Mouse (Mus musculus) thymus, adult 2 months (tissue): ENCODE results near the gene Stk24. TPM values are rescaled to one million over a fixed set of nuclear protein-coding genes. Genes with fewer than 3 reads are reported as not detected.

Source experiments
- DNase-seq: peaks from one replicate; pipeline ENCODE4 v3.0.0; 2021
- H3K27ac ChIP-seq: fragments of 200-500 bp; 2 replicates; pipeline ENCODE4 v1.5.1; 2012; ENCODE audit warnings: low read length, control low read depth; ENCODE audit not compliant: control insufficient read depth, insufficient read depth
- H3K27me3 ChIP-seq: fragments of 200-500 bp; 2 replicates; pipeline ENCODE4 v1.6.1; 2012; ENCODE audit warnings: mild to moderate bottlenecking, low read length, moderate library complexity, mixed read lengths; ENCODE audit not compliant: control insufficient read depth, insufficient read depth
- H3K36me3 ChIP-seq: fragments of 200-500 bp; 2 replicates; pipeline ENCODE4 v1.6.1; 2012; ENCODE audit warnings: mild to moderate bottlenecking, low read length, moderate library complexity; ENCODE audit not compliant: control insufficient read depth, insufficient read depth
- H3K4me1 ChIP-seq: fragments of 200-500 bp; replicated peaks from 2 replicates; pipeline ENCODE4 v1.6.1; 2012; ENCODE audit warnings: low read length; ENCODE audit not compliant: control insufficient read depth, insufficient read depth
- H3K4me3 ChIP-seq: fragments of 200-500 bp; 2 replicates; pipeline ENCODE4 v1.5.1; 2012; ENCODE audit warnings: mild to moderate bottlenecking, low read length, control low read depth, moderate library complexity; ENCODE audit not compliant: control insufficient read depth, insufficient read depth
- CTCF ChIP-seq: fragments of 200-500 bp; IDR thresholded peaks from 2 replicates; pipeline ENCODE4 v1.5.1; 2012; ENCODE audit warnings: mild to moderate bottlenecking, control low read depth, low read length, moderate library complexity, borderline replicate concordance; ENCODE audit not compliant: control insufficient read depth, poor library complexity, insufficient read depth; ENCODE audit errors: extremely low read depth
- POLR2A ChIP-seq: fragments of 200-500 bp; IDR thresholded peaks from 2 replicates; pipeline ENCODE4 v1.6.1; 2012; ENCODE audit warnings: mild to moderate bottlenecking, low read length, control low read depth, moderate library complexity; ENCODE audit not compliant: control insufficient read depth, poor library complexity, insufficient read depth; ENCODE audit errors: extremely low read depth
- WGBS: fragments of 180-500 bp; shearing (Covaris S2); methylation state at CpG from one replicate; pipeline ENCODE4 v1.1.7; 2018; 5-methylcytosine and 5-hydroxymethylcytosine counted together
- polyA plus RNA-seq: library from polyadenylated mRNA; depleted of rRNA; stranded (reverse); fragments of >200 nt; gene quantifications from 2 replicates; pipeline ENCODE4 v1.2.3, GENCODE M21; 2012

The Stk24 gene
- polyA plus RNA-seq, 1 experiment: 57.1 TPM

GRCm38 (mm10) chr14:121261229-121261879, 118.5 kb downstream of the Stk24 start:
- no peak overlapping the region for H3K4me3 ChIP-seq
- no peaks in the 10 kb centered on the region for H3K27me3 ChIP-seq
- H3K36me3 ChIP-seq: no peaks in the 10 kb centered on the region
- WGBS: 10% methylated on average over 5 of the region's 5 CpGs
- TF ChIP-seq POLR2A (no peak), CTCF (no peak)
- peak overlapping the region; percentile 16 for H3K27ac ChIP-seq
- peaks cover 31% of the 10 kb centered on the region for H3K4me1 ChIP-seq
- DNase-seq: no peak

DNA sequence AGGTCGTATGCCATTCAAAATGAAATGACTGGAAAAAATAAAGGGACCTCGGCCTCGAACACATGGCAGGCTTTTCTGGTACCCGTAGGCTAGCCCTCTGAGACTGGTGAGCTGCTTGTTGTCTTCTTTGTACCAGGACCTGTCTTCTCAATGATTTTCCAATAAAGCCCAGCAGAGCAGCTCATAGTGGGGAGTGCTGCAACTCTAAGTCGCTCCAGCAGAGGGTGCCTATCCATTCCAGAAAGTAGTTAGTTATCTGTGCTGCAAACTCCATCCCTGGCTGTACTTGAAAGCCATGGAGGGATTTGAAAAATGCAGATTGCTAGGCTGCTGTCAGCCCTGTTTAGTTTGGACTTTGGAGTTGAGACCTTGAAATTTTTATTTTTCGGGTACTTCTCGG, 120.0 kb downstream of the Stk24 start:
- DNase-seq: peak; percentile 45
- 64% methylated on average over 7 of the region's 7 CpGs for WGBS
- TF ChIP-seq POLR2A (no peak), CTCF (no peak)

DNA sequence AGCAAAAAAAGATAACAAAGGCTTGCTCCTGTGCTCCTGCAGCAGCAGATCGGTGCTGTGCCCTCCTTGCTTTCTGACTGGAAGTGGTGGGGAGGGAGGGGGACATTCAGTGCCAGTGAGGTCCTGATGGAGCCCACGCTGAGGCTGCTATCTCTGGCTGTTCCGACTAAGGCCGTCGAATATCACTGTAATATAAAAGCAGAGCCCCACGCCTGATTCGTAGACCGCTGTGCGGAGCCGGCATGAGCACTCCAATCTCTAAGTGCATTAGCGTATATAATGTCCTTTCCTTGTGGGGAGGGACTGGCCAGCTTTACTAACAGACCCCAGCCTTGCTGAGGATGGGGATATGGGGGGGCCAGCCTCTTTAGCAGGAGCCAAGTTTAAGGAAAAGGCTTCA, 120.5 kb downstream of the Stk24 start:
- H3K4me1 ChIP-seq: peaks cover 31% of the 10 kb centered on the region
- no peak for TF ChIP-seq POLR2A
- no peak for TF ChIP-seq CTCF
- 91% methylated on average over 11 of the region's 11 CpGs for WGBS

More for the DNA sequence above, 120.0 kb downstream of the Stk24 start:
- Histone ChIP-seq H3K27me3 (no peaks in the 10 kb centered on the region), H3K4me3 (no peak overlapping the region), H3K4me1 (peaks cover 31% of the 10 kb centered on the region), H3K27ac (no peak overlapping the region), H3K36me3 (no peaks in the 10 kb centered on the region)

GRCm38 (mm10) chr14:121256896-121257295, 122.9 kb downstream of the Stk24 start:
- DNase-seq: no peak
- no peak overlapping the region for H3K27ac ChIP-seq
- no peak overlapping the region for H3K4me3 ChIP-seq
- H3K27me3 ChIP-seq: no peaks in the 10 kb centered on the region
- H3K4me1 ChIP-seq: peaks cover 19% of the 10 kb centered on the region
- H3K36me3 ChIP-seq: no peaks in the 10 kb centered on the region
- WGBS: 29% methylated on average over 7 of the region's 7 CpGs
- TF ChIP-seq CTCF: no peak
- TF ChIP-seq POLR2A: no peak

More for the DNA sequence above, 120.5 kb downstream of the Stk24 start:
- Histone ChIP-seq H3K27ac (no peak overlapping the region), H3K36me3 (no peaks in the 10 kb centered on the region), H3K4me3 (no peak overlapping the region), H3K27me3 (no peaks in the 10 kb centered on the region)
- no peak for DNase-seq

DNA sequence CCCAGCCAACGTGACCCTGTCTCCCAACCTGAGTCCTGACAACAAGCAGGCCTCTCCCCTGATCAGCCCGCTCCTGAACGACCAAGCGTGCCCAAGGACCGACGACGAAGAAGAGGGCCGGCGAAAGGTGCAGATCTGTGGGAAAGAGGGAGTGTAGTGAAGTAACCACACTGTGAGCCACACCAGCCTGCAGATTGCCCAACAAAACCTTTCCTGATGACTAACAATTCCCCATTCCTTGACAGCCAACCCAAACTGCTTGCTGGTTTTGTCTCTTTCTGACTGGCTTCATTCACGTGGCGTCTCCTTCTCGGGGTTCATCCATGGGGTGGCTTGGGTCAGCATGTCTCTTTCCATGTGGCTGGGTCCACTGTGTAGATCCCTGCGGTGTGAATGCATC, 124.3 kb downstream of the Stk24 start:
- no peak for DNase-seq
- WGBS: 95% methylated on average over 13 of the region's 13 CpGs
- H3K4me3 ChIP-seq: no peak overlapping the region
- H3K4me1 ChIP-seq: peaks cover 9% of the 10 kb centered on the region
- TF ChIP-seq POLR2A (no peak), CTCF (no peak)
- no peaks in the 10 kb centered on the region for H3K36me3 ChIP-seq
- H3K27me3 ChIP-seq: no peaks in the 10 kb centered on the region
- no peak overlapping the region for H3K27ac ChIP-seq

GRCm38 (mm10) chr14:121254869-121255268, 124.9 kb downstream of the Stk24 start:
- 96% methylated on average over 10 of the region's 10 CpGs for WGBS
- no peak for DNase-seq
- no peak overlapping the region for H3K4me3 ChIP-seq
- peaks cover 9% of the 10 kb centered on the region for H3K4me1 ChIP-seq
- no peaks in the 10 kb centered on the region for H3K36me3 ChIP-seq
- TF ChIP-seq CTCF (no peak), POLR2A (no peak)
- no peaks in the 10 kb centered on the region for H3K27me3 ChIP-seq
- H3K27ac ChIP-seq: no peak overlapping the region
